Mouse (Mus musculus) stomach, postnatal 0 days (tissue): ENCODE results near the gene Spg7.

ENCODE experiments used
- CTCF ChIP-seq: IDR thresholded peaks from 2 replicates; pipeline ENCODE4 v1.5.1; 2016; ENCODE audit warnings: antibody characterized with exemption, low read depth, mild to moderate bottlenecking, moderate library complexity
- EP300 ChIP-seq: optimal IDR thresholded peaks from 2 replicates; pipeline ENCODE3; 2016; ENCODE audit warnings: antibody characterized with exemption

DNA sequence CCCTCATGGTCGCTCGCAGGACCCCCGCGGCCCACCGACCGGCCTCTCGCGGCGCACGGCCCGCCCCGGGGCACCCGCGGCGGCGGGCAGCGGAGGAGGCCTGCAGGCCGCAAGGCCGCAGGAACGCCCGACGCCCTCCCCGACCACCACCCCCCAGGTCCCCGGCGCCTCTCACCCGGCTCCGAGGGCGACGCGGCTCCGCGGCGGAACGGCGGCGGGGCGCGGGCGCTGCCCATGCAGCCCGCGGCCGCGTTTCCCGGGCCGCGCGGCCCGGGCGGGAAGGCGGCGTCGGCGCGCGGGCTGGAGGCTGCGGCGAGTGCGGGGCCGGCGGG lies 21.0 kb upstream of the Spg7 start:
- TF ChIP-seq CTCF (no peak), EP300 (no peak)
